Mouse (Mus musculus) spleen, adult 2 months (tissue): ENCODE measurements around the gene Smg5.

Experiments
- CTCF ChIP-seq: fragments of 200-500 bp; IDR thresholded peaks from 2 replicates; pipeline ENCODE4 v1.5.1; 2011; ENCODE audit warnings: mild to moderate bottlenecking, inconsistent platforms; ENCODE audit not compliant: insufficient read depth, insufficient read length, insufficient replicate concordance; ENCODE audit errors: extremely low read depth
- POLR2A ChIP-seq: fragments of 200-500 bp; IDR thresholded peaks from 2 replicates; pipeline ENCODE4 v1.6.1; 2011; ENCODE audit warnings: low read depth, low read length, inconsistent platforms

- TF ChIP-seq CTCF (no peak), POLR2A (no peak)
Measured at GRCm38 (mm10) chr3:88287110-88287509, 49.0 kb upstream of the Smg5 start, which contains the start of gene Gm38392.
